Mouse (Mus musculus) mesoderm, embryonic 11.5 days (tissue): ENCODE results near the gene Grem1.

Source experiments
- DNase-seq: peaks from one replicate; pipeline ENCODE4 v3.0.0-alpha.2; 2012; ENCODE audit warnings: low read depth, low spot score

The Grem1 gene

DNA sequence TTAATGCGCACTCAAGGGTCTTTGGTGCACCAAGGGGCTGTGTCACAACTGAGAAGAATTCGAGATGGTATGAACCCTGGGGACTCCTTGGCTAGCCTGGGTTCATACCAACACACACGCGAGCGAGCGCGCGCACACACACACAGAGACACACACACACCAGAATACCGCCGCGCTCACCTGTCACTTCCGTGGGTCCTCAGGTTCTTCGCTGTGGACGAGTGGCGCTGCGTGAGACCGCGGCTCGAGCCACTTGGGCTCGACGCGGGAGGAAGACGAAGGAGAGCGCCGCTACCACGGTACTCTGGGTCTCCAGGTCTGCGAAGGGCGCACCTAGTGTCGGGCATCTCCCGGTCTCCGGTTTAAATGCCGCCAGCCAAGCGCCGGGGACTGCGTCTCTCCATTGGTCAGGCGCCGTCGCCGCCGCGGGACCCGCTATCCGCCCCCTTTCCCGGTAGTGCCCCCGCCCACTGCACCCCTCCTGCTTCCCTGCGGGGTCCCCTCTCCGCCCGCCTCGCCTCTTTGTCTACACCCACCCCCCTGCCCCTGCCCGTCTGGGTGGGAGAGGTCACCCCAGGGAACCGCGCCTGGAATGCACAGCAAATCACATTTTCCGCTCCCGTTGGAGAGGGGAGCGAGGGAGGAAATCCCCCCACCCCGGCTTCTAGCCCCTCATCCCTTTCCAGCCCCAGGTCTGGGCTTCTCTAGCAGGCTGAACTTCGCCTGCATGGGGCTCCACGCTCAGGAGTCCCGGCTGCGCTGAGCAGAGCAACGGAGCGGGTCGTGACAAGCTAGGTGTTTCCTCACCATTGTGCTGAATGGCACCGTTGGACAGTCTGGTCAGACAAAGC, at the start of gene Grem1:
Gene Grem1 (minus strand): TSS at position 336 of the 851 bp plus-strand sequence.
- DNase-seq: peak; percentile 64

DNA sequence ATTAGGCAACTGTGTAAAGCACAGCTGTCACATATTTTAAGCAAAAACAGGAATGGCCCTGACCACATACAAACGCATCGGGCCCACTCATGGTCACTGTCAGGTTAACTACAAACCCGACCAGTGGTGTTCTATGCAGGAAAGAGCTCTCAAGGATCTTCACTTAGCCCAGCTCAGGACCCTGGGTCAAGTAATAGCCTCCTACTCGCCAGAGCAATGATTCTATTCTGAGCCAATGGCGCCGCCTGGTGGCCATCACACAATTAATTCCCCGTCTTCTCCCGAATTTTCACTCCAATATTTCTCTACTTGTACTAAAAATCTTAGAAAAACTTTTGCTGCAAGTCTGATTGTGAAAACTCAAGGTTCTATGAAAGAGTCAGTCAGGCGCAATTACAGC, 49.2 kb upstream of the Grem1 start:
- peak; percentile 75 for DNase-seq

DNA sequence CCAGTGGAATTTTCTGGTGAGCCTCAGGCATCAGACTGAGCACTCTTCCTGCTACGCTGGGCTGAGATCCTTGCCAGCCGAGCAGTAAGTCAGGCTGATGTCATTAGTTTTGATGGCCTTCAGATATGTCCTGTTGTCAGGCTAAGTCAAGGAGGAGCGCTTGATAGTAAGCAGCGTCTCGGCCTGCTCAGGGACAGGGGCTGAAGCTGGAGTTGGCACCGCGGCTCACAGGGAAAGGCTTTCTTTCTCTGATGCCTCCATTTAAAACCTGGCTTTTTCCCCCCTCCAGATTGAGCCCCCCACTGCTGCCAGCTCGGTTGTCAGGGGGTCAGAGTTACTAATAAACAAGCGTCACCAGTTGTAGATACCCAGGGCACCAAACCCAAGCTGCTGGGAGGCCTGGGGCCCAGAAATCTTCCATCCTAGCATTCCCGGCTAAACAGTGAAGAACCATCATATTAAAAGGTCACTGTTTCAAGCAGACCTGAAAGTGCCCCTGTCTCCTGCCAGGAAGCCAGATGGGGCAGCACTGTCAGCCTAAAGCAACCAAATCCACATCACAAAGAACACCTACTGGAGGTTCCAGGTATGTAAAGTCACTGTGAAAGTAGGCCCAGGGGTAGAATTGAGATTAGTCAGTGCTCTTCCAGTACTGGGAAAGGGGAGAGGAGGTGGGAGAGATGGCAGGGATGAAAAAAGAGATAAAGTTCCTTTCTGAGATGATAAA, 48.6 kb upstream of the Grem1 start:
- no peak for DNase-seq

DNA sequence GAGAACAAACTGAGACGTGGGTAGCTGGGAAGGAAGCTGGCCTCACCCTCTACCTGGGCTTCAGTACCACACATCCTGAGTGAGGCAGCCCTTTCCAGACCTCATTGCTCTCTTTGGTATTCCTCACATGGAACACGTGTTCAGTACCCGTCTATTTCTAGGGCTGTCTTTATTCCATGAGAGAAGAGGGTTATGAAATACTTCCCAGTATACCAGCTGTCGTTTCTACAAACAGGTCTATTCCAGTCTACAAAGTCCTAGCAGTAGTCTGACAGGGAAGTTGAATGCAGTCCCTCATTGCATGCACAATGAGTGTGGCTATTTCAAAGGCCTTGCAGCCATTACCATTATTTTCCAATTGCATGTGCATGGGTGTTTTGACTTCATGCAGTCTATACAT, 47.3 kb upstream of the Grem1 start:
- no peak for DNase-seq

DNA sequence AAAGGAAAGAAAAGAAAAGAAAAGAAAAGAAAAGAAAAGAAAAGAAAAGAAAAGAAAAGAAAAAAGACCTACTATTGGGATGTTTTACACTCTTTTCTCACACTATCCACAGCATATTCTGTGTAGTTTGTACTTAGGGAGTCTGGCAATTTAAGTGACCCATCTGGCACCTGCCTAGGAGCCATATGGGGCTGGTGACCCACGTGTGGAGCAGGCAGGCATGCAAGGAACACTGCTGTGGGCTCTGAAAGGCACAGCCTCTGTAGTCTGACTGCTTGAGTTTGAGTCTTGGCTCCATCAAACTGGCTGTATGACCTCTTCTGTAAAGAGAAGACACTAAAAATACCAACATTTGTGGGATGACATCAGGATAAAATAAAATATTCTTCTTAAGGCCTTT, 45.3 kb upstream of the Grem1 start:
- DNase-seq: no peak

DNA sequence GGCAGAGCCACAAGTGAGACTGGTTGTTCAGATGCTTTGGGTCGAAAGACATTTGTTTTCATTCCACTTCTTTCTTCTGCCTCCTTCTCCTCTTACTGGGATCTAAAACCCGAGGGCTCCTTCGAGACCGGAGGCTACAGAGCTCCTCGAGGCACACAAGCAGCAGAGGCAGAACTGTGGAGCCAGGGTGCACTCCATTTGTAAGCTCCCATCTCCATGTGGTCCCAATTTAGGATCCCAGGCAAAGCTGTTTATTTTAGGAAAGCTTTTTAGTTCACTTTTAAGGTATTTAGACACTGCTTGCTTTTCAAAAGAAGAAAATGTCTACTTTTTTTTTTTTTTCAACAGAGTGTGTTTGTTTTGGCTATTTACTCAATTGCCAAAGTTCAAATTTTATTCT, 42.4 kb upstream of the Grem1 start:
- no peak for DNase-seq

DNA sequence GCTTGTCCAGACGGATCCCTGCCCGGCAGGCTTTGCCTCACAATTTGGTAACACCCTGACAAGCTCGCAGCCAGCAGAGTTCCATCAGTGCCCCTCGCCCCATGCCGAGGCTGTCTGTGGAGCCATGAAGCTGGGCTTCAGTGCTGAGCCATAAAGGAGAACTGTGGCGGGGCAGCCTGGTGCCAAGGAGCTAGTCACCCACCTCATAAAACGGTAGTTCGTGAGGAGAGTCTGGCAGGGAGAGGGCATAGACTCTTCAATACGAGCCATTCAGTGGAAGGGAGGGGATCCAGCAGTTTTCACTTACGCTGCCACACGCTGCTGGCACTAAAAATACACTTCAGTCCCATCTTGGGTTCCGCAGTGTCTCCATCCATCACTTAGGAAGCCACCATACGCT, 40.2 kb upstream of the Grem1 start:
- no peak for DNase-seq

DNA sequence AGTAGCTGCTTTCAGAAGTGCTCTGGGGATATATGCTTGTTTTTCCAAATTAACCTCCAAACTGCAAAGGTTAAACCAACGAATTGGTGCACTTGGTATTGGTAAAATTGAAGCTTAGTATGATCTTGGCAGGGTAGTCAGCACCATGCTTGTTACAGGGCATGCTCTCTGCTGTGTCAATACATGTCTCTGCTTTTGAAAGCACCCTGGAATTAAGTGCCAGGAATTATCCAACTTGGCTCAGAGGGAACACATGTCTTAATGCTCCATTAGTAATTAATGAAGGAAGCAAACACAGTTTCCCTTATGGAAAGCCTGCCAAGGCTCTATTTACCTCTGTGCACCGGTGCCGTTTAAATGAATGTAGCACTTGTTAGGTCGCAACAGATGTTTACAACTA, 36.7 kb upstream of the Grem1 start:
- DNase-seq: no peak

DNA sequence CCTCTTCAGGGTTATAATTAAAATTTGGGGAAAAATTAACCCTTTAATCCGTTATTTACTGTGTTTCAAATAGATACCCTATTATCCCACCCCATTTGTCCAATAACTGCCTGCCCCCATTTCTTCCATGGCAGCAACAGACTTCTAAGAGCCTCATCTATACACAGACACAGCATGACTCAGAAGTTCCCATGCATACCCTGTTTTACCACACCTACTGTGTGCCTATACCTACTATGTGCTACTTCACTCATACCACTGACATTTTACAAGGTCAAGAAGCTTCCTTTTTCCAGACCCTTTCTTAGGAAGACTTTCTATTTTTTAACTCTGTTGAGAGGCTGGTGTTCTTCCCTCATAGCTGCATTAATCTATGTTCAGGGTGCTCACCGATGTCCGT, 35.1 kb upstream of the Grem1 start:
- no peak for DNase-seq

DNA sequence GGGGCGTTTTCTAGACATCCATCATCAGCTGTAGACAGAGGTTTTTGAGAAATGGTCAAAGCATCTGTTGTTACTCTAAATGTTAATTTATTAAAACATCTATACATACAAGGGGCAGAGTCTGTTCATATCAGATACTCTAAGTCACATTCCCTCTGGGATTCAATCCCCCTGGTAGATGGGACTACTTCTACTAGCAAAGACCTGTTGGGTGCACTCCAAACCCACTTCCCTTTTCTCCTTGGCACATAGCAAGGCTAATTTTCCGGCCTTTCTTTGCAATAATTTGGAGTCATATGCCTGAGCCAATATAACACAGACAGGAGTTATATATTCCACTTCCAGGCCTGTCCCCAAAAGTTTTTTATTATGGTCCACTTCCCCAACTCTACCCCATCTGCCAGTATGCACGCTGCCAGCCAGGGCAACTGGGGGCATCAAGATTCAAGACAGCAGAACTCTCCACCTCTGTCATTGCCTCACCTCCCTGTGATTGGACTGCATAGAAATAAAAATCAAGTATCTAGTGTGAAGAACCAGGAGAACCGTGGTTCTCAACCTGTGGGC, 30.5 kb upstream of the Grem1 start:
- DNase-seq: no peak

DNA sequence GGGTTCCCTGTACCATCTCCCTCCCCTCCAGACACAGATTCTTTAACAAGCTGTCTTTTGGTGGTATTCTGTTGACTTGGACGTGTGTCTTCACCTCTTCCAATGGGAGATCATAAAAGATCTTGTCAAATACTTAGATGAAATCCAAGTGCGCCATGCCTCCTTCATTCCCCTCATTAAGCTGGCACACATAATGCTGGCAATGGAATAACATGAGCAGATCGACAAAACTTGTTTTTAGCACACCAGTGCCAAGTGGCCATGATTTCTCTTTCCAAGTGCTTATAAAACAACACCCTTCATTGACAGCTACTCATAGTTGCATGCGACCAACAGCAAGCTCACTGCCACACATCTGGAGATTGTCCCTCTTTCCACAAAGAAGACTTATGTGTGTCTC, 29.4 kb upstream of the Grem1 start:
- DNase-seq: no peak

DNA sequence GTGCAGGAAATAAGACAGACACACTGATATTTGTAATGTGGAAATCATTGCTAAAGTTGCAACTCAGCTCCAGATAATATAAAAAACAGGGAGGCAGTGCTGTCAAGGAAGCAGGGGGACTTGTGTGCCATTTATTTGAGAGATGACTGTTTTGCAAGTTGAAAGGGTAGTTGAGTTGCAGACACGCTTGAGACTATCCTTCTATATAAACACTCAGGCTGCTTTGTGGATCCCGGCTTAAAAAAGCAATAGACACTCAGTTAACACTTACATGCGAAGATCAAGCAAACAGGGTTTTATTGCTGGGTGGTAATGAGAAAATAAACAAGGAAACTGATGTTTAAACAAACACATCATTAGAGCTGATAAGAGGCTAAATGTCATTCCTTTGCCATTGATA, 26.4 kb upstream of the Grem1 start:
- no peak for DNase-seq

DNA sequence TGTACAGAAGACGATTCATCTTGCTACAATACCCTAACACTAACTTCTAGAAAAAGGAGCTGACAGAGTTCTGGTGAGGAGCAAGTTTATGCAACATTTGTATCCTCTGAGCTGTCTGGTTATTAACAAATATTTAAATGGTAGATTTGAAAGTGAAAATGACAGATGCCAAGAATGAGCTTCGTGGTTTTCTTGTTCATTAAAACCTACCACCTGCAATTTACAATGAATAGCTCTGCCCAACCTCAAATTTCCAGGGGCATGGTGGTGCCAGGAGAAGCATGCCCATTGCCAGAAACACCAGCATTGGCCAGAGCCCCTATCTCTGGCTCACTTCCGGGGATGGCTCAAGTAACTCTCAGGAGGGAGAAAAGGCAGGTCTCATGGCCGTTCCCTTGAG, 23.1 kb upstream of the Grem1 start:
- DNase-seq: no peak

DNA sequence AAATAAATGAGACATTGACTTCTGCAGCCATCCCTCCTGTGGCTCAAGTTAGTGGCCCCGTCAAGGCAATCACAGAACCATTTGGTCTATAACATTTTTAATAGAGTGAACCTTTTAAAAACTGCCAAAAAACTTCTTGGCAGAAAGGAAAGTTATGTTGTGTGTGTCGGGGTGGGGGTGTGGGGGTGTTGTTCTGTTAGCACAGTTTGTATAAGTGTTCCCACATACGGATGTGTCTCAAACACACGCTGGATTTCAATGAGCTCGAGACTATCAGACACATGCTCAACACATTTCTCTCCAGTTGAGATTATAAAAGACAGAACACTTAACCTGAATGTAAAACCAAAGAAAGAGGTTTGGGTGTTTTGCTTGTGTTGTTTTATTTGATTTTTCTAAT, 22.7 kb upstream of the Grem1 start:
- no peak for DNase-seq

DNA sequence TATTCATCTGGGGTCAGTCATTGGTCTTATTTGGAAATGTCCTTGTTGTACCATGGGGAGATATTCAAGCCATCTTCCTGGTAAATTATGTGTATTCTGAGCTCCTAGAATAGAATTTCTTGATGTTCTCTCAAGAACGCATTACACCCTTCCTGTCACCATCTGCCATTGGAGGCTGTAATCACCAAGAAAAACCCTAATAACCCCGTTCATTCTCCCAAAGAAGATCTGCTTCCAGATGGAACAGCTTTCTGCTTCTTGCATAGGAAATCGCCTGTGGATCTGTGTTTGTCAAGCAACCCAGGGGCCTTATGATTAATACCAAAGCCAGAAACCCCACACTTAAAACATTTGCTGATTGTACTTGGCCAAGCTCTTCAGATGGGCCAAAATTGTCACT, 20.9 kb upstream of the Grem1 start:
- DNase-seq: no peak

DNA sequence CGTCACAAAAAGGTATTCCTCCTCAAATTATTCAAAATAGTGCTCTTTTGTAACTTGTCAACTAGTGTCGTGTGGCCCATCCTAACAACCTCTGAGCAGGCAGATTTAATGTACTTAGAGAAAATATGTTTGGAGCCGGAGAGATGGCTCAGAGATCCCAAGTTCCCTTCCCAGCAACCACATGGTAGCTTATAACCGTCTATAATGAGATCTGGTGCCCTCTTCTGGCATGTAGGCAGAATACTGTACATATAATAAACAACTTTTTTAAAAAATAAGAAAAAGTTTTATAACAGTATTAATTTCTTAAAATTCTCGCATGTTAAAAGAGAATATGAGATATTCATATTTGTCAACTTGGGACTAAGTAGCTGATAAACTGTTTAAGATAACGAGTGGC, 19.6 kb upstream of the Grem1 start:
- no peak for DNase-seq

DNA sequence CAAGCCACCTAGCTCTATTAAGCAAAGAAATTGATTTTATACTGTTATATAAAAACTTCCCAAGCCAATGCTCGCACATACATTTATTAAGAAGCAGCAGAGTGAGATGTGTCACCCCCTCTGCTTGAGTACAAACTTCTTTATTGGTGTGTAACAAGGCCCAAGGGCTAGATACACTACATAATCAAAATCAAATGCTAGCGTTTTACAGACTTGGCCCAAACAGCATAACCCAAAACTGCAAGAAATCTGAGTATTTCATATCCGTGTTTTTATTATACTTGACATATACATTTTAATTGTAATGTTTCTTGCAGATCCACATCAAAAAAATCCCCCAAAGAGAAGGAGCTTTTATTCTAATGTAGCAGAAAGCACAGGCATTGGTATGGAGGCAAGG, 17.9 kb upstream of the Grem1 start:
- DNase-seq: no peak

DNA sequence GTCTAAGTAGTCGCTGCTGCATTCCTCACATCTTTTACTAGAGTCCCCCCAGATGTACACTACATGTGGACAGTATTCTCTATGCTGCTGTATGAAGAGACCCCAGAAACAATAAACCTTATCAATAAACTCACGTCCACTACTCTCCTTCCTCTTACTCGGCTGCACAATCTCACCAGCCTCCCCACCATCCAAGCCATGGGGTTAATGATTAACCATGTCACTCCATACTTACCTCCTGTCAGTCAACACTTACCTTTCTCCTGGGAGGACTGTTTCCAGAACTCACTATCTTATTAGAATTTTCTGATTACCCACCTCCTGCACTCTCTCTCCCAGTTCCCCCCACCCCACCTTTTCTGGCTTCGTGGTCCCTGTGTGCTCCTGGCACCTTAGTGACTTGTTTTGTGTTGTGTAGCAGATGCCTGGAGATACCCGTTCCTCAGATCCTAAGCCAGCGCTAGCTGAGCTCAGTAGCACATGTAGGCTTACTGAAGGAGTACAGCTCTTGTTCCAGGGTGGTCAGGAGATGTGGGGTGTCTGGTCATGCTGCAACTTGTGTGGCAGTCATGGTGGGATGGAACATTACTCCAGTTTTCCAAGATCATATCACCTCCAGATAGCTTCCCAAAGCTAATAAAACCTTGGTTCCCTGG, 15.8 kb upstream of the Grem1 start:
- no peak for DNase-seq

DNA sequence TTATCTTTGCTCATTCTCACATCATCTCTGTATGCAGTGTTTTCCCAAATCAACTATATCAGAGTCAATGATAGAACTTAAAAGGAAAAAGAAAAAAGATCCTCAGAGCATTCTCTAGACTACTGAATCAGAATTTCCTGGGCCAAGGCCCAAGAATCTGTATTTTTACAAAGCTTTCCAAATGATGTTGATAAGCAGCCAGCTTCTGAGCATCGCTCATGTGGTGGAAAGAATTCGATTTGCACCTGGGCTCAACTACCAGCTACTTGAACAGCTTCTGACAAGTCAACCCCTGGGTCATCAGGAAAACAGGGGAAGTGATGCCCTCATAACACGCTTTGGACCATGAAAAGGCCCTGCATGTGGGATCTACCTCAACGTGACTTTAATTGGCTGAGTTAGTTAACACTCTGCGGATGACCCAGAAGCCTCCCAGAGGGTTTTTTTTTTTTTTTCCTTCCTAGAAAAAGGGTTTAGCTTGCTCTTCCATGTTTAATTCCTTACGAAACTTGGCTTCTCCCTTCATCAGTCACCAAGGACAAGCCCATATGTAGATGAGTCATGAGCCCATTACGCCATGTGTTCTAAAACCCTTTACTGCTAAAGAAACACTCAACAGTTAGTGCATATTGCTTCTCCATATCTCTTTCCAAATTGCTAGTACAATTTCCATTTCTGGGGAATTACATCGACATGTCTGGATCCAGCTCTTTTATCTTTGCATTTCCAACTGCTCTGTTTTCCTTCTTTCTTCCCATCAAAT, 10.3 kb upstream of the Grem1 start:
- DNase-seq: no peak

DNA sequence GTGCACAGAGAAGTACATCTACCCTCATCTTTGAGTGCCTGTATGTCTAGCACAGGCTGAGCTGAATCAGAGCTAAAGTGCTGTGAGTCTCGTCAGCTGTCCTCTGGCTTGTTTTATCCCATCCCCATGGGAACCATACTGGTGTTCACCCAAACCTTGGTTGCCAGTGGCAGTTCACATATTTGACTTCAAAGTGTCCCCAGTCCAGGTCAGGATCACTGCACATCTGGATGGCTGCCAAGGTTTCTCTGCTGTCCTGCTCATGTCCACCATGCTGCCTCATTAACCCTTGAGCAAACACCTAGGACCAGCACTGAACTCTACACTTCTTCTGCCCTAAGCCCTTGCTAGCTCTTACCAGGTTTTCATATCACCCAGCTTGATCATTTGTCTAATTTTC, 7.4 kb upstream of the Grem1 start:
- no peak for DNase-seq

DNA sequence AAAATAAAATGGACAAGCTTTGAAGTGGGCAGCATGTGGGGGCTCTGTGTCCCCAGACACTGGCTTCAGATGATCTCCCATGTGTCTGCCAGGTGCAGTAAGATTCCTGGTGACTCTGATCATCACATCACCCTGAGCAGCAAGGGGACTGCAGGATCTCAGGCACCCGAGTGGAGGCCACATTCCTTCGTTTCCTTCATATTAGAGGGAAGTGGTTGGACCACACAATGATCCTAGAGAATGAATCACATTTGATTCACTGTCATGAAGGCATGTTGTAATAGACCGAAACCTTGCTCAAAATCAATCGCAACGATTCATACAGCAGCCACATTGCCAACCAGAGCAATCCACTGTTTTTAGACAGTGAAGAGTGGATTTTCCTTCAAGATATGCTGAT, 6.5 kb upstream of the Grem1 start:
- DNase-seq: no peak
